Mouse (Mus musculus) natural killer cell, adult 2 months (primary cell): ENCODE results near the gene Bloc1s4.

Source experiments
- DNase-seq, 2 experiments: peaks; one replicate each; pipeline ENCODE4 v3.0.0; 2022; ENCODE audit warnings: low spot score in 2 of 2

Gene Bloc1s4

GRCm38 (mm10) chr5:36742126-36742848, 6.2 kb downstream of the Bloc1s4 start:
- peak; percentile 71 to 81 for DNase-seq

GRCm38 (mm10) chr5:36739829-36740228, 8.6 kb downstream of the Bloc1s4 start:
- no peak for DNase-seq

- DNase-seq: no peak
Observed at GRCm38 (mm10) chr5:36738799-36739615, 9.4 kb downstream of the Bloc1s4 start.

- no peak for DNase-seq
Observed at GRCm38 (mm10) chr5:36737765-36738164, 10.7 kb downstream of the Bloc1s4 start.

GRCm38 (mm10) chr5:36736009-36736408, 12.4 kb downstream of the Bloc1s4 start:
- DNase-seq: no peak

GRCm38 (mm10) chr5:36735106-36735505, 13.3 kb downstream of the Bloc1s4 start:
- no peak for DNase-seq

- DNase-seq: no peak
Observed at GRCm38 (mm10) chr5:36733405-36733804, 15.0 kb downstream of the Bloc1s4 start.

GRCm38 (mm10) chr5:36731901-36732652, 16.4 kb downstream of the Bloc1s4 start:
- no peak for DNase-seq

- no peak for DNase-seq
Observed at GRCm38 (mm10) chr5:36730689-36731088, 17.8 kb downstream of the Bloc1s4 start.

- DNase-seq: no peak
Observed at GRCm38 (mm10) chr5:36729923-36730322, 18.5 kb downstream of the Bloc1s4 start.

- DNase-seq: no peak
Observed at GRCm38 (mm10) chr5:36729086-36729473, 19.4 kb downstream of the Bloc1s4 start.

GRCm38 (mm10) chr5:36728403-36729085, 19.9 kb downstream of the Bloc1s4 start:
- DNase-seq: no peak

GRCm38 (mm10) chr5:36727776-36728175, 20.7 kb downstream of the Bloc1s4 start:
- no peak for DNase-seq

- no peak for DNase-seq
Observed at GRCm38 (mm10) chr5:36727136-36727535, 21.3 kb downstream of the Bloc1s4 start.

- peak; percentile 47 to 64 for DNase-seq
Observed at GRCm38 (mm10) chr5:36726387-36726801, 22.1 kb downstream of the Bloc1s4 start.

- no peak for DNase-seq
Observed at GRCm38 (mm10) chr5:36725861-36726260, 22.6 kb downstream of the Bloc1s4 start.

- DNase-seq: no peak
Observed at GRCm38 (mm10) chr5:36724274-36724673, 24.2 kb downstream of the Bloc1s4 start.

- no peak for DNase-seq
Observed at GRCm38 (mm10) chr5:36723356-36723755, 25.1 kb downstream of the Bloc1s4 start.

- peak in 1 of 2 experiments; percentile 27 for DNase-seq
Observed at GRCm38 (mm10) chr5:36722415-36722856, 26.0 kb downstream of the Bloc1s4 start.

- no peak for DNase-seq
Observed at GRCm38 (mm10) chr5:36720710-36721375, 27.6 kb downstream of the Bloc1s4 start.

- DNase-seq: no peak
Observed at GRCm38 (mm10) chr5:36720219-36720618, 28.2 kb downstream of the Bloc1s4 start.
